Mouse (Mus musculus) lung, embryonic 14.5 days (tissue): ENCODE data around the gene Bag6. TPM values are rescaled to one million over a fixed set of nuclear protein-coding genes. Genes with fewer than 3 reads are reported as not detected.

Experiments
- ATAC-seq: fragments of 200-750 bp; cut with Nextera tagmentation; 2 replicates; pipeline ENCODE4 v1.8.0; 2017; ENCODE audit warnings: mild to moderate bottlenecking, moderate TSS enrichment, moderate library complexity; ENCODE audit not compliant: insufficient read depth
- DNase-seq: peaks from one replicate; pipeline ENCODE4 v3.0.0-alpha.2; 2015
- H3K27ac ChIP-seq: fragments of 300-500 bp; sonication (generic); 2 replicates; pipeline ENCODE4 v1.5.1; 2014; ENCODE audit warnings: low read depth, mild to moderate bottlenecking, moderate library complexity
- H3K27me3 ChIP-seq: fragments of 300-500 bp; sonication (generic); 2 replicates; pipeline ENCODE4 v1.6.1; 2014; ENCODE audit warnings: low read length, control low read depth; ENCODE audit not compliant: insufficient read depth
- H3K36me3 ChIP-seq: fragments of 300-500 bp; sonication (generic); 2 replicates; pipeline ENCODE4 v1.6.1; 2014; ENCODE audit warnings: control low read depth; ENCODE audit not compliant: insufficient read depth
- H3K4me1 ChIP-seq: fragments of 300-500 bp; sonication (generic); 2 replicates; pipeline ENCODE4 v1.6.1; 2014; ENCODE audit warnings: antibody characterized with exemption, control low read depth; ENCODE audit not compliant: insufficient read depth
- H3K4me2 ChIP-seq: fragments of 300-500 bp; sonication (generic); 2 replicates; pipeline ENCODE4 v1.6.1; 2014; ENCODE audit warnings: mild to moderate bottlenecking
- H3K4me3 ChIP-seq: fragments of 300-500 bp; sonication (generic); 2 replicates; pipeline ENCODE4 v1.5.1; 2014; ENCODE audit warnings: low read depth, low read length
- H3K9ac ChIP-seq: fragments of 300-500 bp; sonication (generic); 2 replicates; pipeline ENCODE4 v1.6.1; 2014
- H3K9me3 ChIP-seq: fragments of 300-500 bp; sonication (generic); 2 replicates; pipeline ENCODE4 v1.6.1; 2016; ENCODE audit warnings: low read depth, low read length, control low read depth
- CTCF ChIP-seq: IDR thresholded peaks from 2 replicates; pipeline ENCODE4 v1.5.1; 2016; ENCODE audit warnings: antibody characterized with exemption, low read depth
- WGBS: fragments of 180-500 bp; shearing (Covaris S2); extraction: QIAGEN DNeasy Blood & Tissue Kit; methylation state at CpG from one replicate; pipeline ENCODE4 v1.1.7; 2014; 5-methylcytosine and 5-hydroxymethylcytosine counted together
- polyA plus RNA-seq: library from polyadenylated mRNA; unstranded; fragments of >200 nt; fragmentation: Nextera tagmentation; extraction: Ambion mirVana; gene quantifications from 2 replicates; pipeline ENCODE4 v1.2.1, GENCODE M21; 2014

The Bag6 gene
- polyA plus RNA-seq, 1 experiment from 2014 or later: 69.1 TPM

DNA sequence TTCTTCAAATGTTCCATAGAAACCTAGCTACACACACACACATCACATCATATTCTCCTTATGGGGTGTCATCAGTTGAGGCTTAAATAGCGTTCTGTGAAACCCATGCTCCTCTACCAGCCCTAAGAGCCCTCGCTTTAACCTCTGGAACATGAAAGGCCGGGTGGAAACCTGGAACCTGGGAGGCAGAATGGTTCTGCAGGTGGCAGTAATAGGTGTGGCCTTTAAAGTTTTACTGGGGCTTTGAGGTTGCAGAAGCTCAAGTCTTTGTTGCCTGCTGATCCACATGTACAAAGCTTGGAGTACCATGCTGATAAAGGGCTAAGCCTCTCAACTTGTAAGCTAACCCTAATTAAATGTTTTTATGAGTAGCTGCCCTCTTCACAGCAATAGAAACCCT, 12.4 kb downstream of the Bag6 start:
- Histone ChIP-seq H3K27ac (no peak overlapping the region), H3K4me2 (no peak overlapping the region), H3K4me3 (no peak overlapping the region), H3K9ac (no peak overlapping the region), H3K9me3 (no peaks in the 10 kb centered on the region), H3K4me1 (no peaks in the 10 kb centered on the region), H3K36me3 (peaks cover 100% of the 10 kb centered on the region), H3K27me3 (no peaks in the 10 kb centered on the region)
- ATAC-seq (no peak), DNase-seq (peak; percentile 16)
- no peak for TF ChIP-seq CTCF
- WGBS: 50% methylated on average over 3 of the region's 3 CpGs

DNA sequence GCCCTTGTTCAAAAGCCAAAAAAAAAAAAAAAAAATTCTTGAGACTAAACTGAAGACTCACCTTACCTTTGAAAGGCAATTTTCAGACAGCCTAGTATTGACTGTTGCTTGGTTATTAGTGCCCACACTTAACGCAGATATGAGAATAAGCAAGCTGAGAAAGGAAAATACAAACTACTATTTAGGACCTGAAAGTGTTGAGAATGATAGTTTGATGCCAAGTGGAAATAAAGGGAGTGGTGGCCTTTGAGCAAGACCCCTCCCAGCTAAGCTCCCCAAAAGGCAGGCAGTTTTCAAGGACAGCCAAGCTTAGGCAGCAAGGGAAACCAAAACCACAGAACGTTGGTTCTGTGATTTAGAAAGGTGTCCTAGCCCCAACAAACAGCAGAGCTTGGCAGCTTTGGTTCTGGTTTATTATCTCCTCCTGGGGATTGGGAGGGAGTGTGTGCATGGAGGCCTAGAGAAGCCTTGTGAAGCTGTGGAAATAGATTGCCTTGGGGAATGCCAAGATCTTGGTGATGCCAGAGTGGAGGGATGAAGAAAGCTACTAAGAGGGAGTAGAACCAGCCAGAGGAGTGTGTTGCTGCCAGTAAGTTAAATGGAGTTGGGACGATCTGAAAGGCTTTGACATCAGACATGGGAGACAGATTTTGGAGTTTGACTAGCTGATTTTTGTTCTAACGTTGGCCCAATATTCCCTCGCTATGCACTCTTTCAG, 13.1 kb downstream of the Bag6 start:
- ATAC-seq (no peak), DNase-seq (peak; percentile 35)
- Histone ChIP-seq H3K27me3 (no peaks in the 10 kb centered on the region), H3K4me3 (no peak overlapping the region), H3K9me3 (no peaks in the 10 kb centered on the region), H3K27ac (peak overlapping the region; percentile 38; the same call in 1 of the 2 replicates), H3K36me3 (peaks cover 100% of the 10 kb centered on the region), H3K4me1 (no peaks in the 10 kb centered on the region), H3K4me2 (no peak overlapping the region), H3K9ac (no peak overlapping the region)
- no peak for TF ChIP-seq CTCF
- 66% methylated on average over 5 of the region's 5 CpGs for WGBS

DNA sequence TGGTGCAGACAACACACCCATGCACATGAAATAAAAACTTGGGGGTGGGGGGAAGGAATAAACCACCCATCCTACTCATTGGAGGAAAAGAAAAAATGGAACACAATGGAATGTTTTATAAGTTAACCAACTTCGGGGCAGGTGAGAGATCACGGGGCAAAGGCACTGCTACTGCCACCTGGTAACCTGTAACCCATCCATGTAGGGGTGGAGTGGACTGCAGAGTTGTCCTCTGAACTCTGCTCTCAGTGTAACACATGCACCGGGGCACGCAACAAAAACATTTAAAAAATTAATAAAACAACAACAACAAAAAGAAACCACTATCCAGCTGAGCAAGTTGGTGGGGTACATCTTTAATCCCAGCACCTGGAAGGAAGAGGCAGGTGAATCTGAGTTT, 17.1 kb downstream of the Bag6 start:
- Histone ChIP-seq H3K27ac (no peak overlapping the region), H3K4me2 (no peak overlapping the region), H3K4me1 (no peaks in the 10 kb centered on the region), H3K9ac (no peak overlapping the region), H3K4me3 (no peak overlapping the region), H3K9me3 (no peaks in the 10 kb centered on the region), H3K27me3 (no peaks in the 10 kb centered on the region), H3K36me3 (peaks cover 100% of the 10 kb centered on the region)
- no peak for ATAC-seq
- WGBS: 93% methylated on average over 4 of the region's 4 CpGs
- TF ChIP-seq CTCF: no peak
- DNase-seq: no peak

DNA sequence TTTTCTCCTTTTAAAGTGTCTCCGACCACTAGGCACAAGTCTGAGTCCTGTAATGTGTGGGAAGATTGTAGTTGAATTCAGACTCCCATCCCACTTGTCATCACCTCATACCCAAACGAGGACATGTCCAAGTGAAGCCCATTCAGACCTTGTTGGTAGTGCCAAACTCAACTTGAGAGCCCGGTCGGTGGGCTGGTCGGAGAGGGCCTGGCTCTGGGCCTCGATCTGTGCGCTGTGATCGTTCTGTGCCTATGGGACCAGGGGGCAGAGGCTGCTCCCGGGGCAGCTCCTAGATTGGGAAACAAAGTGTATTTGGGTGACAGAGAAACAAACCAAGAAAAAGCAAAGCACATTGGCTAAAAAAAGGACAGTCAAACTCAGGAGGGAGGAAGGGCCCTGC, 18.1 kb downstream of the Bag6 start:
- WGBS: 84% methylated on average over 9 of the region's 9 CpGs
- Histone ChIP-seq H3K4me1 (no peaks in the 10 kb centered on the region), H3K27me3 (no peaks in the 10 kb centered on the region)

DNA sequence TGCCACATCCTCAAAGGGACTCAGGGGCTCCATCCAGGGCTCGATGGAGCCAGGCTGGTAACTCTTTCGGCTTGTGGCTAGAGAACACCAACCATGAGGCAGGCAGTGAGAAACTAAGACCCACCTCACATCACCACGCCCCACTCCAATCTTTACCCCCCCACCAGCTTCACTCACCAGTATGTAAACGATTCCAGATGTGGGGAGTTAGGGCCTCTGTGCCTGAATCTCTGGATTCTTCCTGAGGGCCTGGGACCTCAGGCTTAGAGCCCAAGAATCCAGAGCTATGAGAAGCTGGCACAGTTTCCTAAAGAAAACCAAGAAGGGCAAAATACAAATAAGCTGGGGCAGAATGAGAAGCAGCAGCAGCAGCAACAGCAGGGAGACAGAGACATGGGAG, 19.0 kb downstream of the Bag6 start:
- peaks cover 100% of the 10 kb centered on the region for H3K36me3 ChIP-seq
- H3K4me1 ChIP-seq: no peaks in the 10 kb centered on the region
- TF ChIP-seq CTCF: no peak
- H3K9ac ChIP-seq: no peak overlapping the region
- ATAC-seq: no peak
- H3K27me3 ChIP-seq: no peaks in the 10 kb centered on the region
- DNase-seq: no peak
- H3K4me3 ChIP-seq: no peak overlapping the region
- 76% methylated on average over 4 of the region's 4 CpGs for WGBS
- no peak overlapping the region for H3K4me2 ChIP-seq
- H3K27ac ChIP-seq: no peak overlapping the region
- no peaks in the 10 kb centered on the region for H3K9me3 ChIP-seq

More for the DNA sequence above, 18.1 kb downstream of the Bag6 start:
- Histone ChIP-seq H3K9ac (no peak overlapping the region), H3K4me2 (no peak overlapping the region), H3K27ac (no peak overlapping the region), H3K36me3 (peaks cover 100% of the 10 kb centered on the region), H3K4me3 (no peak overlapping the region), H3K9me3 (no peaks in the 10 kb centered on the region)
- ATAC-seq (no peak), DNase-seq (no peak)
- no peak for TF ChIP-seq CTCF

DNA sequence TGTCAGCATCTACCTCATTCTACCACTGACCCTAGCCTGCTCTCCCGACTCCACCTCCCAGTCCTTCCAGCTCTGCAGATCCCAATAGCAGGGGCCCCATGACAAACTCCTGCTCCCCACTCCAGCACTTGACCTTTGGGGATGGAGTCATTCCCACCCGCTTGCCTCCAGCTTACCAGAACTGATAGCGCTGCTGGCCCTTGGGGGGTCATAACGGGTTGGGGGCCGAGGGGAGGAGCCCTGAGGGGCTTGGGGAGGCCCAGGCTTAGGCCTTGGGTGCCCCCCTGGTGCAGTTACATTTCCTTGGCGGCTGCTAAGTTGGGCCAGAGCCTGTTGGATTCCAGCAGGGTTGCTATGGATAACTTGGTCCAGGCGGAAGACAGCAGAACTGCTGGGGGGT, 19.6 kb downstream of the Bag6 start:
- no peak overlapping the region for H3K27ac ChIP-seq
- ATAC-seq: no peak
- H3K4me2 ChIP-seq: no peak overlapping the region
- H3K36me3 ChIP-seq: peaks cover 100% of the 10 kb centered on the region
- H3K9me3 ChIP-seq: no peaks in the 10 kb centered on the region
- no peak overlapping the region for H3K9ac ChIP-seq
- TF ChIP-seq CTCF: no peak
- no peak overlapping the region for H3K4me3 ChIP-seq
- WGBS: 83% methylated on average over 7 of the region's 7 CpGs
- H3K4me1 ChIP-seq: no peaks in the 10 kb centered on the region
- no peaks in the 10 kb centered on the region for H3K27me3 ChIP-seq
- no peak for DNase-seq

DNA sequence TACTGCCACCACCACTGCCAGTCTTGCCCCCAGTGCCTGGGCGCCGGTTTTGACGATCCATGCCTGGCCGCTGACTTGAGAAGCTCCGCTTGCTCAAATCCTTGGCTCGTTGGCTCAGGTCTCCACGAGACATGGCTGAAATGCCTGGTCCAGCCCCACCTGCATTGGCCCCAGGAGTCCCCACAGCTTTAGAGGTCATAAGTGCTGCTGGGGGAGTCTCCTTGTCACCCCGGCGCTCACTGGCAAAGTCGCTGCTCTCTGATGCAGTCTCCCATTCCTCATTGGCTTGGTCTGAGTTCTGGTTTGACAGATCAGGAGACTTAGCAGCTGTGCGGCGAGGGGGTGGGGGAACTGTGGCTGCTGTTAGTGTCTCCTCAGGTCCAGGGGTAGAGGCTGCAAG, 20.5 kb downstream of the Bag6 start:
- no peak overlapping the region for H3K4me2 ChIP-seq
- ATAC-seq: no peak
- no peaks in the 10 kb centered on the region for H3K4me1 ChIP-seq
- TF ChIP-seq CTCF: no peak
- no peak overlapping the region for H3K4me3 ChIP-seq
- no peaks in the 10 kb centered on the region for H3K9me3 ChIP-seq
- H3K9ac ChIP-seq: no peak overlapping the region
- no peaks in the 10 kb centered on the region for H3K27me3 ChIP-seq
- DNase-seq: no peak
- WGBS: 87% methylated on average over 12 of the region's 12 CpGs
- H3K27ac ChIP-seq: no peak overlapping the region
- H3K36me3 ChIP-seq: peaks cover 100% of the 10 kb centered on the region
